Mouse (Mus musculus): ENCODE measurements at regions not wholly inside any gene's neighbourhood (a gene's known extent, or its start where the extent isn't known, plus 50 kb on each side); places are given as distances from the start of the nearest gene placed in this dataset.

DNA sequence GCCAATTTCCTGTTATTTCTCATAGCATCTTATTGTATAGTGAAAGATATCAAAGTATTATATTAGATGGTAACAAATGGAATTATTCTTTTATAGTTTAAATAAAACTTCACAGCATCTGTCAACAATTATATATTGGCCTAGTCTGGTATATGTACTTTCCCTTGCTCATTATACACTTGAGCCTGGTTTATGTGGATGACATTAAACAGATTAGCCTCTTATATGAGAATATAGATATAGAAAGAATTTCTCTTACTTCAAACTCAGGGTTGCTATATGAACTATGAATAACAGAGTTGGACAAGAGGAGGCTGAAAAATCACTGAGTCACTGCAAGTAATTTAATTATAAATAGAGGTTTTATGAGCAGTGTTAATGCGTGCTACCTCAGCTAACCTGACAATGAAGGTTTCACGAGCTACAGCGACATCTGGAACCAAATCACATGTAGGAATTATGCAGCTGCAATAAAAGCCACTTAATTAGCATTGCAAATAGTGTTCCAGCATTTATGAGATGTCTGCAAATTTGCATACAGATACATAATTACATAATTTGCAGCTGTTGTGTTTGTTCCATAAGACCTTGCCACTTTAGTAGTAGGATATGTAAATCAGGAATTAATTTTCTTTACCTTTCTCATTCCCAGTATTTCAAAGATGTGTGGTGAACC is 452.9 kb upstream of the Frg1 start:
- Histone ChIP-seq H3K27ac (ENCODE audit: low read depth, low read length) (no peak overlapping the region), H3K36me3 (ENCODE audit: control insufficient read depth, insufficient read depth, low read length) (no peaks in the 10 kb centered on the region), H3K27me3 (replicated peaks; ENCODE audit: control insufficient read depth, insufficient read depth, low read length) (no peaks in the 10 kb centered on the region), H3K4me3 (ENCODE audit: low read depth, low read length) (no peak overlapping the region), H3K9me3 (ENCODE audit: control insufficient read depth, low read length) (no peaks in the 10 kb centered on the region), H3K4me2 (no peak overlapping the region), H3K4me1 (replicated peaks; ENCODE audit: control insufficient read depth, insufficient read depth, low read length) (no peaks in the 10 kb centered on the region), H3K9ac (ENCODE audit: low read depth, low read length) (no peak overlapping the region)
- DNase-seq (ENCODE audit: low spot score) (no peak), ATAC-seq (replicated peaks; ENCODE audit: low FRiP score) (no peak)
- WGBS = 77% methylated on average over 3 of the region's 3 CpGs

DNA sequence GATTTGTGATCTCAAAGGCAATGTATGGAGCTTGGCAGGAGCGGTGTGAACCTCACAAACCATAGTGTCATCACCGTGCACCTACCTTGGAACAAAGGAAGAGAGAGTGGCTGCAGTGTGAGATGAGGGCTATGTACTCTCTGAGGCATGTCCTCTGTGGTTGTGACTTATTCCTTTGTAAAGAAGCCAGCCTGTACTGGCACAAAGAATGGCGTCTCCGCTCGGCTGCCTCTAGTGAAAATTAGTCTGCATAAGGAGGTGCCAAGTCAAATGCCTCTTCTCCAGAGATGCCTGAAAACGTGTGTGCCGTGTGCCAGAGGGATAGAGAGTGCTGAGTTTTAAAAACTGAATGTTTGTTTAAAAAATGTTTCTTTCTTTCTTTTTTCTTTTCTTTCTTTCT is 444.0 kb upstream of the Frg1 start:
- Histone ChIP-seq H3K27ac (ENCODE audit: low read depth, low read length) (no peak overlapping the region), H3K4me2 (no peak overlapping the region), H3K9me3 (ENCODE audit: control insufficient read depth, low read length) (no peaks in the 10 kb centered on the region), H3K4me1 (replicated peaks; ENCODE audit: control insufficient read depth, insufficient read depth, low read length) (no peaks in the 10 kb centered on the region), H3K9ac (ENCODE audit: low read depth, low read length) (no peak overlapping the region), H3K27me3 (replicated peaks; ENCODE audit: control insufficient read depth, insufficient read depth, low read length) (no peaks in the 10 kb centered on the region), H3K36me3 (ENCODE audit: control insufficient read depth, insufficient read depth, low read length) (no peaks in the 10 kb centered on the region), H3K4me3 (ENCODE audit: low read depth, low read length) (no peak overlapping the region)
- ATAC-seq (replicated peaks; ENCODE audit: low FRiP score) (no peak), DNase-seq (ENCODE audit: low spot score) (no peak)
- 88% methylated on average over 7 of the region's 7 CpGs for WGBS

DNA sequence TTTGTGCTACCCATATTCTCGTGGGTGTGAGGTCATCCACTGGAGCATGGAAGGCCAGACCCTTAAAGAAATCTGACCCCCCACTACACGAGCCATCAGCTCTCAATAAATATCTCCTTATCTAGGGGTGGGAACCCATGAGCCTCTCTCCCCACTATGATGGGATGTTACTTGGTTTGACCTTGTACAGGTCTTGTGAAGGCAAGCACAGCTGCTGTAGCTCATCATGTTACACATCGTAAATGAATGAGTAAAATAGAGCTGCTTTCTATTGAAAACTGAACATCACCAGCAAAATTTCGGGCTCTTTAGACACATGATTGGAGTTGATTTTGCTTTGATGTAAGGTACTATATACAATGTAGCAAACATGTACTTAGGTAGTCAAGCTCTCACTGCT is 414.8 kb upstream of the Frg1 start:
- Histone ChIP-seq H3K9me3 (ENCODE audit: control insufficient read depth, low read length) (no peaks in the 10 kb centered on the region), H3K4me1 (replicated peaks; ENCODE audit: control insufficient read depth, insufficient read depth, low read length) (no peaks in the 10 kb centered on the region), H3K4me2 (no peak overlapping the region), H3K4me3 (ENCODE audit: low read depth, low read length) (no peak overlapping the region), H3K9ac (ENCODE audit: low read depth, low read length) (no peak overlapping the region), H3K27me3 (replicated peaks; ENCODE audit: control insufficient read depth, insufficient read depth, low read length) (no peaks in the 10 kb centered on the region), H3K27ac (ENCODE audit: low read depth, low read length) (no peak overlapping the region), H3K36me3 (ENCODE audit: control insufficient read depth, insufficient read depth, low read length) (no peaks in the 10 kb centered on the region)
- DNase-seq (ENCODE audit: low spot score) (no peak), ATAC-seq (replicated peaks; ENCODE audit: low FRiP score) (no peak)
- WGBS = 61% methylated on average over 4 of the region's 4 CpGs

DNA sequence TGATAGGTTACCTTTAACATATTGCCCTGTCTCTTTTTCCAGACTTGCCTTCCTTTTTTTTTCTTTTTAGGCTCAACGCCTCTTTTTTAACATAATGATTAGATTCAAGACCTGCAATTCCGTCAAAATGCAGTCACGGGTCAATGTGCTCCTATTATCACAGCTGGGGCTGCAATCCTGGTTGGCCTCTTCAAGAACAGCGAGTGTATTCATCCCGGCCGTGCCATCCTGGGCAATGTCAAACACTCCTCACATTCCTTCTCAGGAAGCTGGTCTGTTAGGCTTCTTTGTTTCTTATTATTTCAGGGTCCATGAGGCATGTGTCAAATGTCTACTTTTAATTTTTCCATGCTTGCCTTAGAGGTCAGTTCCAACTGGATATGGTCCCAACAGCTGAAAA is 413.5 kb upstream of the Frg1 start:
- H3K4me1 ChIP-seq (replicated peaks; ENCODE audit: control insufficient read depth, insufficient read depth, low read length) = no peaks in the 10 kb centered on the region
- no peaks in the 10 kb centered on the region for H3K27me3 ChIP-seq (replicated peaks; ENCODE audit: control insufficient read depth, insufficient read depth, low read length)
- 61% methylated on average over 6 of the region's 6 CpGs for WGBS
- DNase-seq (ENCODE audit: low spot score) (no peak), ATAC-seq (replicated peaks; ENCODE audit: low FRiP score) (no peak)
- no peaks in the 10 kb centered on the region for H3K36me3 ChIP-seq (ENCODE audit: control insufficient read depth, insufficient read depth, low read length)
- H3K9me3 ChIP-seq (ENCODE audit: control insufficient read depth, low read length) = no peaks in the 10 kb centered on the region
- H3K9ac ChIP-seq (ENCODE audit: low read depth, low read length) = no peak overlapping the region
- H3K27ac ChIP-seq (ENCODE audit: low read depth, low read length) = no peak overlapping the region
- no peak overlapping the region for H3K4me2 ChIP-seq
- no peak overlapping the region for H3K4me3 ChIP-seq (ENCODE audit: low read depth, low read length)

DNA sequence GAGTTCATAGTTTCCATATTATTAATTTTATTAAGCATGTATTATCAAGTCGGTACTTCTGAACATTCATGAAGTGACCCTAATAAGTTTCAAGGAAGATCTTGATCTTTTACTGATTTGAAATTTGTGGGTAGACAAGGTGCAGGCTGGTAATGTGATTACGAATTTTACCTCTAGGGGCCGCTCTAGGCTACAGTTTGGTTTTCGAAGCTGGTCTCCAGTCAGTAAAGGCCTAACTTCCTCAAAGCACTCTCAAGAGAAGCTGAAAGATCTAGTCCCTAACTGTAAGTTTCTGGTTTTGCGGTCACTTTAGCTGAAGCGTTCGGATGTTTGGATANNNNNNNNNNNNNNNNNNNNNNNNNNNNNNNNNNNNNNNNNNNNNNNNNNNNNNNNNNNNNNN is 408.1 kb upstream of the Frg1 start:
- Histone ChIP-seq H3K4me2 (no peak overlapping the region), H3K36me3 (ENCODE audit: control insufficient read depth, insufficient read depth, low read length) (no peaks in the 10 kb centered on the region), H3K9ac (ENCODE audit: low read depth, low read length) (no peak overlapping the region), H3K27ac (ENCODE audit: low read depth, low read length) (no peak overlapping the region), H3K4me3 (ENCODE audit: low read depth, low read length) (no peak overlapping the region), H3K27me3 (replicated peaks; ENCODE audit: control insufficient read depth, insufficient read depth, low read length) (no peaks in the 10 kb centered on the region), H3K4me1 (replicated peaks; ENCODE audit: control insufficient read depth, insufficient read depth, low read length) (no peaks in the 10 kb centered on the region), H3K9me3 (ENCODE audit: control insufficient read depth, low read length) (no peaks in the 10 kb centered on the region)
- WGBS = 20% methylated on average over 7 of the region's 7 CpGs
- no peak for ATAC-seq (replicated peaks; ENCODE audit: low FRiP score)
- DNase-seq (ENCODE audit: low spot score) = no peak

DNA sequence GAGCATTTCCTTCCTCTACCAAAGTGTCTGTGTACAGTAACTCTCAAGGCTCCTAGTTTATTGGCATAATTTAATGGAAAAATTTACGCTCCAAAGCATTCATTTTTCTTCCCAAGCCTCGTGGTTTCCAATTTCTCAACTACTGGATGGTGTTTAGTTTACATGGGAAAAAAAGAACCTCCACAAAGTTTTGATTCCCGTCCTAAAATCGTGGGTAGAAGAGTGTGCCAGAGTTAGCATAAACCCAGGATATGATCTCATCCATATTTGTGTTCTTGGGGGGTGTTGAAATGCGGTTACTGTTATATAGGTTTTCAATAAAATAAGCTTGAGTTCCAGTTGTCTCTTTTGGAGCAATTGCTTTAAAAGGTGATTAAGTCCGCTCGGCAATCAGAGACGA is 406.2 kb upstream of the Frg1 start:
- no peaks in the 10 kb centered on the region for H3K36me3 ChIP-seq (ENCODE audit: control insufficient read depth, insufficient read depth, low read length)
- no peak overlapping the region for H3K27ac ChIP-seq (ENCODE audit: low read depth, low read length)
- DNase-seq (ENCODE audit: low spot score) (no peak), ATAC-seq (replicated peaks; ENCODE audit: low FRiP score) (no peak)
- no peaks in the 10 kb centered on the region for H3K4me1 ChIP-seq (replicated peaks; ENCODE audit: control insufficient read depth, insufficient read depth, low read length)
- no peak overlapping the region for H3K4me3 ChIP-seq (ENCODE audit: low read depth, low read length)
- WGBS = 74% methylated on average over 8 of the region's 8 CpGs
- H3K9ac ChIP-seq (ENCODE audit: low read depth, low read length) = no peak overlapping the region
- H3K27me3 ChIP-seq (replicated peaks; ENCODE audit: control insufficient read depth, insufficient read depth, low read length) = no peaks in the 10 kb centered on the region
- H3K9me3 ChIP-seq (ENCODE audit: control insufficient read depth, low read length) = no peaks in the 10 kb centered on the region
- H3K4me2 ChIP-seq = no peak overlapping the region

DNA sequence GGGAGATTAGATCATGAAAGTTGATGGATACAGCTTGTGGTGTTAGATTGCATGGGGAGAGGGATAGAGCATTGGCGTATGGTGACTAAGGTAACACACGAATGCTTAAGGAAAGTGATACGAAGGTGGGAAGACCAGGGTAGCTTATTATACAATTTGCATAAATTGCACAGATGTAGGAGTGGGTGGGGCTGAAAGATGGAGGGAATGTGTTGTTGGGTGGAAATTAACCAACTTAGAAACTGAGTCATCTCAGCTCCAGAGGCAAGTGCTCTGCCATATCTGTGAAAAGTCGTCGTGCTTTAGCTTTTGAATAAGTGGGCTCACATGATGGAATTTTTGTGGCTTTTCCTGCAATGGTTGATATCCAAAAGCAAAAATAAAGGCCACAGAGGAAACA is 404.8 kb upstream of the Frg1 start:
- no peak for ATAC-seq (replicated peaks; ENCODE audit: low FRiP score)
- no peak overlapping the region for H3K9ac ChIP-seq (ENCODE audit: low read depth, low read length)
- H3K4me3 ChIP-seq (ENCODE audit: low read depth, low read length) = no peak overlapping the region
- 87% methylated on average over 5 of the region's 5 CpGs for WGBS
- H3K9me3 ChIP-seq (ENCODE audit: control insufficient read depth, low read length) = no peaks in the 10 kb centered on the region
- no peak overlapping the region for H3K4me2 ChIP-seq
- no peaks in the 10 kb centered on the region for H3K4me1 ChIP-seq (replicated peaks; ENCODE audit: control insufficient read depth, insufficient read depth, low read length)
- no peak for DNase-seq (ENCODE audit: low spot score)
- no peaks in the 10 kb centered on the region for H3K36me3 ChIP-seq (ENCODE audit: control insufficient read depth, insufficient read depth, low read length)
- no peak overlapping the region for H3K27ac ChIP-seq (ENCODE audit: low read depth, low read length)
- no peaks in the 10 kb centered on the region for H3K27me3 ChIP-seq (replicated peaks; ENCODE audit: control insufficient read depth, insufficient read depth, low read length)

DNA sequence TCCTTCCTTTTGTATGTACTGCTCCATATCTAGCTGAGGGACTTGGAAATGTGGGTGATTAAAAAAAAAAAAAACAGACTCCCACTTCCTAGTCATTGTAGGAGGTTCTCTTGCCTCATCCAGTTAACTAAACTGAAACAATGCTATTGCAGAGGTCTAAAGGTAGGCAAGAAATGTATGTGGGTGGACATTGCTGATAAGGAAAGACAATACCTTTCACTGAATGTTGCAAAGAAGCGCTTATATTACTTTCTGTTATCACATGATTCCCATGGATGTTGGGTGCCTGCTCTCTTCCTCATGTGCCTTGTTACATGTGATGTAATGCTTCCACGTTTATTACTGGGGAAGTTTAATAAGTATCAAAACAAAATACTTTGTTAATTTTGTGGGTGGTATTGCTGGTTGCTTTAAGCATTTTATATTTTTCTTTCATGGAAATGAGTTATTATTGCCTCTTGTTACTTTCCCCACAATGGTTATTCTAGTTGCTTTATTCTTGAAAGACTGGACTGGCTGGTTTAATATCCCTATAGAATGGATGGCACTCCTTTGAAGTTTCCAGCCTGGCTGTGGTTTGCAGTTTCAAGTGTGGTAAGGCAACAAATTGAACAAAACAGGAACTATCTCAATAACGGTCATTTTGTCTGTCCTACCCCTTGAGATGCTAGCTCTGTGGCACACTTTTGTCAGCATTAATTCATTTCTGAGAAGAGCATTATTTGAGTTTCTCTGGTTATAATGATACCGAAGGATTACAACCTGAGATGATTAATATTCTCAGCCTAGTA is 403.9 kb upstream of the Frg1 start:
- H3K4me3 ChIP-seq (ENCODE audit: low read depth, low read length) = no peak overlapping the region
- no peak overlapping the region for H3K27ac ChIP-seq (ENCODE audit: low read depth, low read length)
- no peaks in the 10 kb centered on the region for H3K27me3 ChIP-seq (replicated peaks; ENCODE audit: control insufficient read depth, insufficient read depth, low read length)
- no peaks in the 10 kb centered on the region for H3K9me3 ChIP-seq (ENCODE audit: control insufficient read depth, low read length)
- H3K4me2 ChIP-seq = no peak overlapping the region
- H3K9ac ChIP-seq (ENCODE audit: low read depth, low read length) = no peak overlapping the region
- no peaks in the 10 kb centered on the region for H3K4me1 ChIP-seq (replicated peaks; ENCODE audit: control insufficient read depth, insufficient read depth, low read length)
- WGBS = 67% methylated on average over 4 of the region's 4 CpGs
- H3K36me3 ChIP-seq (ENCODE audit: control insufficient read depth, insufficient read depth, low read length) = no peaks in the 10 kb centered on the region
- ATAC-seq (replicated peaks; ENCODE audit: low FRiP score) (no peak), DNase-seq (ENCODE audit: low spot score) (no peak)

DNA sequence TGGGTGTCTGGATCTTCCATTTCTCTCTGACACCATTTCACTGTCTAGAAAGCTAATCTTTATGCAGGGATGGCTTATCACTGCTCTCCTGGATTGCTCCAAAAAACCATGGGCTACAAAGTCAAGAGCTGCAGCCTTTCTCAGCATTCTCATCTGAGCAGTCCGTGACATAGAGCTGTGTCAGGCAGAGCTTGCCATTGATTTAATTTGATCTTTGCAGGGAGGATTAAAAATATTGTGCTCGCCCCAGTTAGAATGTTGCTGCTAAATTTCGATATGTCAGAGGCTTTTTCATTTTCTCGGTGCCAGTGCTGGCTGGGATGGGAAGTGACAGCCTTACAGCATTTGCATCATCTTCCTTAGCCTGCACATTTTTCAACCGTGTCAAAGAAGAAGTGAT is 401.7 kb upstream of the Frg1 start:
- Histone ChIP-seq H3K4me1 (replicated peaks; ENCODE audit: control insufficient read depth, insufficient read depth, low read length) (no peaks in the 10 kb centered on the region), H3K27me3 (replicated peaks; ENCODE audit: control insufficient read depth, insufficient read depth, low read length) (no peaks in the 10 kb centered on the region), H3K4me3 (ENCODE audit: low read depth, low read length) (no peak overlapping the region), H3K9ac (ENCODE audit: low read depth, low read length) (no peak overlapping the region), H3K4me2 (no peak overlapping the region), H3K36me3 (ENCODE audit: control insufficient read depth, insufficient read depth, low read length) (no peaks in the 10 kb centered on the region), H3K9me3 (ENCODE audit: control insufficient read depth, low read length) (no peaks in the 10 kb centered on the region), H3K27ac (ENCODE audit: low read depth, low read length) (no peak overlapping the region)
- 68% methylated on average over 5 of the region's 5 CpGs for WGBS
- ATAC-seq (replicated peaks; ENCODE audit: low FRiP score) = no peak
- DNase-seq (ENCODE audit: low spot score) = no peak
